Mouse (Mus musculus) left cerebral cortex, adult 8-10 months (tissue): Measurements from ENCODE around the gene Cmtm4. TPM values are rescaled to one million over a fixed set of nuclear protein-coding genes. Genes with fewer than 3 reads are reported as not detected.
"Not testable (repeated sequence)": the region's sequence is repeated elsewhere in the genome, so short reads cannot be mapped to it uniquely, and the experiment has no call there.

Experiments used
- DNase-seq, 2 experiments: peaks; one replicate each; pipeline ENCODE4 v3.0.0; 2022; ENCODE audit warnings: low spot score in 2 of 2
- total RNA-seq, 4 experiments: library from RNA; stranded (reverse); gene quantifications; 2 replicates each; pipeline ENCODE4 v1.2.4; 2022

The Cmtm4 gene
- total RNA-seq, 4 experiments from 2014 or later = 73.0 to 80.9 (median 75.9) TPM

DNA sequence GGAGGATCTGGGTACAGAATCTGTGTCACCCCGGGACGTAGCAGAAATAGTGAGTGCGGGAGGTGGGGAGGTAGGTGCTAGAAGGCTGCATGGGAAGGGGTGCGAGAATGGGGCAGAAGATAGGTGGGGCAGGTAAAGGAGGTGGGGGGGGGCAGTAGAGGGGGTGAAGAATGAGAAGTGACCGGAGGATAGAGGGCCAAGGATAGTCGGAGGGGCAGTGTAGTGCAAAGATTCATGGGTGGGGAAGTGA is 55.7 kb downstream of the Cmtm4 start:
- no peak for DNase-seq

DNA sequence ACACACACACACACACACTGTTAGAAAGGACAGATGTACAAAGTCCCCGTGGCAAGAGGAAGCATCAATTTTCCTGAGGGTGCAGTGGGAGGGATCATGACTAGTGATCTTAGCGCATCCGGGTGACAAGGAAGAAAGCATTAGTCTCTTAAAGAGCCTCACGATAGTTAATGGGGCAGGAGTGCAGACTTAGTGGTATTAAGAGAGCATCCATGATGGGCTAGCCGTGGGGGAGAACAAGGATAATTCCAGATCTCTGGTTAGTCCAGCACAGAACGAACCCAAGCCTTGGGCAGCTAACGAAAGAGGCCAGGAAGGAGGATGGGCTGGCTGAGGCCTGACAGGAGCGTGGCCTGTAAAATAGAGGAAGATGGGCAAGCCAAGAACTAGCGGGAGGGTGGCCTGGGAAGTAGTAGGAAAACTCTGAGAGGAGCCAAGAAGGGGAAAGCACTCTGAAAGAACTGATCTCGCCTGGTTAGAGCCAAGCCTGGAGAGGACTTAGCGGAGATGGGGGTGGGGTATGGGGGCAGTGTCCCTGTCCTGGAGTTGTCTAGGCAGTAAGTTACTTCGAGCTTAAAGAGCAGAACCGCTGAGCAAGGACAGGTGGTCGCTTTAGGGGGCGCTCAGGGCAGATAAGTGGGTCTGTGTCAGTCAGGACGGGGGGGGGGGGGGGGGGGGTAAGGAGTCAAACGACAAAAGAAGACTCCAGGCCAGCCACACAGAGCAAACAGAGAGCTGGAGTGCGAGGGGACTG is 56.2 kb downstream of the Cmtm4 start, which contains the start of gene Cmtm3:
Gene Cmtm3 (plus strand): TSS at position 182 of the 754 bp plus-strand sequence.
- no peak for DNase-seq

GRCm38 (mm10) chr8:104337890-104338289 is 57.7 kb downstream of the Cmtm4 start:
- no peak for DNase-seq

DNA sequence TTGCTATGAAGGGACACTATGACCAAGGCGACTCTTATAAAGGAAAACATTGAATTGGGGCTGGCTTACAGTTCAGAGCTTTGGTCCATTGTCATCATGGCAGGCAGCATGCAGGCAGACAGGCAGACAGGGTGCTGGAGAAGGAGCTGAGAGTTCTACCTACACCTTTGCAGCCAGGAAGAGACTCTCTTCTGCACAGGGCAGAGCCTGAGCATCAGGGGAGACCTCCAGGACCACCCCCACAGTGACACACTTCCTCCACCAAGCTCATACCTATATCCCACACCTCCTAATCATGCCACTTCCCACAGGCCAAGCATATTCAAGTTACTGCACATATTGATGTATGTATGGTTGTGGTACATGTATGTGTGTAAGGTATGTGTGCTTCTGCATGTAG is 58.8 kb downstream of the Cmtm4 start:
- no peak for DNase-seq

- DNase-seq = no peak
These were observed 61.4 kb downstream of the Cmtm4 start for GRCm38 (mm10) chr8:104334196-104334595.

- DNase-seq = no peak
These were observed 61.8 kb downstream of the Cmtm4 start for GRCm38 (mm10) chr8:104333786-104334185.

- no peak for DNase-seq
These were observed 62.7 kb downstream of the Cmtm4 start for GRCm38 (mm10) chr8:104332665-104333631.

DNA sequence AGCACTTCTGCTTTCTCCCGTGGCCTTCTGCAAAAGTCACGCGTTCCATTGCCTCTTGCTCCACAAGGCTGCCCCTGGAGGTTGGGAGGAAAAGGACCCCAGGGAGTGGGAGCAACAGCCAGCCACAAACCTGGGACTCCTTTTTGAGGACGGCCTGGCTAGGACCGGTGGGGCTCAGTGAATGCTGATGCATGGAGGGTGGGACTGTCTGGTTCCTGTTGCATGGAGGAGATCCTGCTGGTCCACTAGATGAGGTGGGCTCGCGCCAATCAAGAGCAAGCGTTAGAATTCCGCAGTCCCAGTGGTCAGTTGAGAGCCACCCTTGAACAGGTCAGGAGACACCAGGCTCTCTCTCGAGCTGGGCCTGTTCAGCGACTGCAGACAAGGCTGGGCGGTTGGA is 73.7 kb downstream of the Cmtm4 start, which contains the start of gene Cmtm2b:
Gene Cmtm2b (plus strand): TSS at position 301 of the 400 bp plus-strand sequence.
- not testable (repeated sequence) for DNase-seq

DNA sequence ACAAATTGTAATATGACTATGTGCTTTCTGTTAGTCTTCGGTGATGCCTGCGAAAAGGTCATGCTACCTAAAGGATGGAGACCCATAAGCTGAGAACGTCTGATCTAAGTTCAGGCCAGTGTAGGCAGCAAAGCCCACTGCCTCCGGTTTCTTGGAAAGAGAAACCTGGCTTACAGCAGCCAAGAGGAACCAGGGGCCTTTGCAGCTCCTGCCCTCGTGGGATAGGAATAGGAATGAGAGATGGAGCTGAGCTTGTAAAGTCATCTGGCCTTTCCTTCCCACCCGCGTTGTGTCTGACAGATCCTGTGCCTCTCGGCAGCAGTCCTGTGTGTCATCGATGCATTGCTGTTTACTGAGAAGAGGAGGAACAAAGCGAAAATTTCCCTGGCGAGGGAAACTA is 74.3 kb downstream of the Cmtm4 start, which contains the start of gene Gm11020:
Gene Gm11020 (plus strand): TSS at position 301 of the 400 bp plus-strand sequence.
- not testable (repeated sequence) for DNase-seq

DNA sequence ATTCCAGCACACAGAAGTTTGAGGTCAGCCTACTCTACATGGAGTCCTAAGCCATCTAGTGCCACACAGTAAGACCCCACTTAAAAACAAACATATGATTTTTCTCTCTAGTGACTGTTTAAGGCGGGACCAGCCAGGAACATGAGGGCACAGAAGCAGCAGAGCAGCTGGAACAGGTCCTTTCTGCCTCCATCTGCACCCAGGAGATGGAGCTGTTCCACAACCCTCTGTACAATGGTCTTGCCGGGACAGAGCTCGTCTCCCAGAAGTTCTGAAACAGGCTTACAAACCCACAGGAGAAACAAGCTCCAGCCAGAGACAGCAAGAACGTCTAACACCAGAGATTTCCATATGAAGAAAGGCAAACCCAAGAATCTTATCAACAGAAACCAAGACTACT is 82.3 kb downstream of the Cmtm4 start:
- DNase-seq = no peak

GRCm38 (mm10) chr8:104312023-104312422 is 83.6 kb downstream of the Cmtm4 start:
- not testable (repeated sequence) for DNase-seq

GRCm38 (mm10) chr8:104309441-104310155 is 86.0 kb downstream of the Cmtm4 start, which contains the start of the genes Gm45711 and Cmtm1:
Gene Gm45711, minus strand, starts transcription at chr8:104310081.
Gene Cmtm1, minus strand, starts transcription at chr8:104310145.
- not testable (repeated sequence) for DNase-seq

- DNase-seq = not testable (repeated sequence)
These were observed 87.3 kb downstream of the Cmtm4 start for GRCm38 (mm10) chr8:104308341-104308740.

- DNase-seq = no peak
These were observed 90.6 kb downstream of the Cmtm4 start for GRCm38 (mm10) chr8:104304962-104305361.

DNA sequence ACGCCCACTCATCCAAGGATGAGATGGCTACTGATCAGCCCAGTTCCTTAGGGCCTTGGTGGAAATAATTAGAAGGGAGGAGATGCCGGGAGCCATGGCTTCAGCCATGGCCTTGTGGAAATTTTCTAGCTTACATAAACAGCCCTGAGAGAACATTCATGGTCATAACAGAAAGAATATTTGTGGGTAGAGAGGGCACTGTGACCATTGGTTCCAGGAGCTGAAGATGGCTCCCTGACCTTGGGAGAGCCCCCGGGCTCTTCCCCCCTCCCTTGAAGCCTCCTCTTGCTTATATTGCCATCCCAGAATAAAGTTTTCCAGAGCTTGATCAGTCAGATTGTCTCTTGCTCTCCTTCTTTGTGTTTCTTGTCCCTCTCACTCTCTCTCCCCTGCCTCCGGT is 93.1 kb downstream of the Cmtm4 start:
- DNase-seq = not testable (repeated sequence)

DNA sequence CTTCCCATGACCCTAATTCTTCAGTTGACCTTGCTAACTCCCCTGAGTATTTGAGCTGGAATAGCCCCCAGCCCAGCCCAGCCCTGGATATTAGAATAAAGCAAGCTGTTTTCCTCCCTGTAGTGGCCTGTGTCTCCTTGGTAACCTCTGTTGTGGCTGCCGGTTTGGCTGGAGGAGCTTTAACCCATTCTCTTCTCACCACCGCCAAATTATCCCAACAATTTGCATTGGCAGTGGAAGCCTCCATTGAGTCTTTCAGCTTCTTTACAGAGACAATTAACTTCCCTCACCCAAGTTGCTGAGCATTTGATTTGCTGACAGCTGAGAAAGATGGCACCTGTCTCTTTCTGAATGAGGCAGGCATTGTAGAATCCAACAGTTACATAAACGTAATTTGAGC is 94.0 kb downstream of the Cmtm4 start:
- not testable (repeated sequence) for DNase-seq

Other genes with a start within 250 kb of the Cmtm4 start
- 10 to 100 TPM in 2 of 4 experiments, 1 to 10 TPM in 2; 8.6 to 11.1 (median 9.9) TPM for gene Bean1, start 225.4 kb downstream of the Cmtm4 start, total RNA-seq
- gene Tk2, start 147.2 kb downstream of the Cmtm4 start, total RNA-seq = 10 to 100 TPM; 47.7 to 50.0 (median 49.9) TPM
- gene Cklf, start 144.9 kb downstream of the Cmtm4 start, total RNA-seq = 1 to 10 TPM; 3.7 to 7.9 (median 5.2) TPM
- not detected for gene Cmtm2a, start 102.6 kb downstream of the Cmtm4 start, total RNA-seq
- not detected for gene Gm45711, start 85.7 kb downstream of the Cmtm4 start, total RNA-seq
- not detected for gene Cmtm1, start 85.7 kb downstream of the Cmtm4 start, total RNA-seq
- gene Gm11020, start 74.2 kb downstream of the Cmtm4 start, total RNA-seq = not detected
- gene Cmtm2b, start 73.6 kb downstream of the Cmtm4 start, total RNA-seq = not detected
- gene Cmtm3, start 56.4 kb downstream of the Cmtm4 start, total RNA-seq = 10 to 100 TPM; 10.1 to 18.4 (median 12.6) TPM
- 100 to 1,000 TPM; 254 to 332 (median 270) TPM for gene Dync1li2, start 47.2 kb upstream of the Cmtm4 start, total RNA-seq
- 1 to 10 TPM; 1.8 to 2.4 (median 2.1) TPM for gene Terb1, start 114.1 kb upstream of the Cmtm4 start, total RNA-seq
- gene Nae1, start 138.8 kb upstream of the Cmtm4 start, total RNA-seq = 10 to 100 TPM; 48.5 to 59.2 (median 55.1) TPM
- gene Car7, start 138.9 kb upstream of the Cmtm4 start, total RNA-seq = 10 to 100 TPM; 22.8 to 28.3 (median 26.8) TPM
- 10 to 100 TPM in 3 of 4 experiments, 1 to 10 TPM in 1; 9.0 to 11.6 (median 10.4) TPM for gene Pdp2, start 195.6 kb upstream of the Cmtm4 start, total RNA-seq
- gene Cdh16, start 228.6 kb upstream of the Cmtm4 start, total RNA-seq = not detected
- 1 to 10 TPM; 2.0 to 3.3 (median 2.5) TPM for gene Rrad, start 235.5 kb upstream of the Cmtm4 start, total RNA-seq
- 10 to 100 TPM; 28.4 to 34.8 (median 31.5) TPM for gene Ciao2b, start 246.2 kb upstream of the Cmtm4 start, total RNA-seq